Mouse (Mus musculus) testis, adult 2 months (tissue): Measurements from ENCODE around the gene Ppan.

ENCODE experiments used
- CTCF ChIP-seq: fragments of 200-500 bp; IDR thresholded peaks from 2 replicates; pipeline ENCODE4 v1.5.1; 2012; ENCODE audit warnings: low read depth, mild to moderate bottlenecking, inconsistent platforms, low read length, moderate library complexity; ENCODE audit not compliant: control insufficient read depth, insufficient read depth, insufficient replicate concordance
- POLR2A ChIP-seq: fragments of 200-500 bp; IDR thresholded peaks from 2 replicates; pipeline ENCODE4 v1.6.1; 2012; ENCODE audit warnings: low read depth, mild to moderate bottlenecking, inconsistent platforms, low read length, moderate library complexity; ENCODE audit not compliant: control insufficient read depth

DNA sequence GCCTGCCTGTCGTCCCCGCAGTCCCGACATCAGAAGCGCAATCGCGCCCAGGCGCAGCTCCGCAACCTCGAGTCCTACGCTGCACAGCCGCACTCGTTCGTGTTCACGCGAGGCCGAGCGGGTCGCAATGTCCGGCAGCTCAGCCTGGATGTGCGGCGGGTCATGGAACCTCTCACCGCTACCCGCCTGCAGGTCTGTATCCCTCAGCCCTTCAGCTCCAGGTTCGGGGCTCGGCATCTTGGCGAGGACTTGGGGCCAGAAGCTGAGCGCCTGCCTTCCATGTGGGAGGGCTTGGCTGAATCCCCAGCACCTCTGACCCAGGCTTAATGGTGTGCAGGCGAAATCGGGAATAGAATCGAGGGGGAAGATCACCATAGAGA, 401 bp downstream of the Ppan start:
- TF ChIP-seq POLR2A: no peak
- TF ChIP-seq CTCF: no peak
